Mouse (Mus musculus) layer of hippocampus, postnatal 36 days (tissue): ENCODE measurements at regions not wholly inside any gene's neighbourhood (a gene's known extent, or its start where the extent isn't known, plus 50 kb on each side); places are given as distances from the start of the nearest gene placed in this dataset.
A peak's percentile ranks its signal among the peaks of the same experiment; 100 is the strongest.

Experiments
- DNase-seq, 2 experiments: peaks; one replicate each; pipeline ENCODE4 v3.0.0; 2022

GRCm38 (mm10) chr10:124603061-124603460 lies 786.2 kb downstream of the Slc16a7 start:
- no peak for DNase-seq

DNA sequence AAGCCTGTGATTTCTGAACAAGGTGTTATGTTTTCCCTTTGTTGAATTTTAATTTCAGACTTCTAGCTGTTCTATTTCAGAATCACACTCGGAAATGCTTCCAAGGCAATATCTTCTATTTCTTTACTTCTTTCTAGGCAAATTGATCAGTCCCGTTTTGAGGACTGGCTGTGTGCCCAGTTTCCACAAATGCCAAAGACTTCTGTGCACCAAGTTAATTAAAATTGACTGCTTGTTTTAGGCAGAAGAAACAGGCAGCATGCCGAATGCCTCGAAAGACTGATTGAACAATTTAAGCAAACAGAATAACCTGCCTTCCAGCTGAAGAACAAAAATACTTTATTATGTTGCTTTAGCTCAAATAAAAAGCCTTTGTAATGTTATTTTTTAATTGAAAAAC lies 818.5 kb downstream of the Slc16a7 start:
- peak; percentile 58 to 66 for DNase-seq

DNA sequence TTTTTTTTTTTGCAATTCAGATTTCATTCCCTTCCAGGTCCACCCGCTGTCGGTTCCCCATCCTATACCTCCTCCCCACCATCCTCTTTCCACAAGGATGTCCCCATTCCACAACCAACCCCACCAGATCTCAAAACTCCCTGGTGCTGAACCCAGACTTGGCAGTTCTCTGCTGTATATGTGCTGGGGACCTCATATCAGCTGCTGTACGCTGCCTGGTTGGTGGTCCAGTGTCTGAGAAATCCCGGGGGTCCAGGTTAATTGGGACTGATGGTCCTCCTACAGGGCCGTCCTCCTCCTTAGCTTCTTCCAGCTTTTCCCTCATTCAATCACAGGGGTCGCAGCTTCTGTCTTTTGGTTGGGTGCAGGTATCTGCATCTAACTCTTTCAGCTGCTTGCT lies 825.6 kb downstream of the Slc16a7 start:
- DNase-seq: no peak

DNA sequence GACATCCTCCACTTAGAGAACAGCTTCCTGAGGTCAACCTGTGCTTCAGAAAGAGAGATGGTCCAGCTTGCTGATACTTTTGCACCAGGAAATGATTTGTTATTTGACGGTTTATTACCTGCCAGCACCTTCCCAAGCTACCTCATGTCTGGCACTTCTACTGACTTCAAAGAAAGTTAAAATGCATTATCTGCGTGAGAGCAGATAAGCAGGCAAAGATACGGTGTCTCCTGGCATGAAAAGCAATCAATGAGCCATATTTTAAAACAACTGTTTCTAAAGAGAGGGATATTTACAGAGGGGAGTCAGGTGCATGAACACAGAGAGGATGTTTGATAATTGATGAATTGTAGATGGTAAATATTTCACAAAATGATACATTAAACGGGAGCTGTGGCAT lies 861.1 kb downstream of the Slc16a7 start:
- DNase-seq: no peak
